Mouse (Mus musculus): ENCODE results near the gene Gm5129. TPM values are rescaled to one million over a fixed set of nuclear protein-coding genes. Genes with fewer than 3 reads are reported as not detected.

Gm5129 gene
- polyA plus RNA-seq, 2 experiments from 2014 or later, result 1.7 TPM; not detected in 1

DNA sequence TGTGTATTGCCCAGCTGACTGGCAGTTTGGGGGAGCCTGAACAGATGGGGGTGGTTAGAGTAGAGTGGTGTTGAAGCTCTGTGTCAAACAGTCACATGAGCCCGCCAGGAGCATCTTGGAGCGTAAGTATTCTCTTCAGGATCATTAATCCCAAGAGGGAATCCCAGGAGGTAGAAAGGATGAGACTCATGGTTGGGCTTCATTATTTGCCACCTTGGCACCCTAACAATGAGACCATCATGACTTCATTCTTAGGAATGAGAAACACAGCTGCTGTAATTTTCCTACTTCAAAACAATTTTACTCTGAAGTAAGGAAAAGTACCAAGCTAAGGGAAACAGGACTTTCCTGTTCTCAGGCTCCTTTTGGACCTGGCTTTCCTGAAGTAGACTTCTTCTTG is 10.4 kb downstream of the Gm5129 start:
- no peak for ATAC-seq

DNA sequence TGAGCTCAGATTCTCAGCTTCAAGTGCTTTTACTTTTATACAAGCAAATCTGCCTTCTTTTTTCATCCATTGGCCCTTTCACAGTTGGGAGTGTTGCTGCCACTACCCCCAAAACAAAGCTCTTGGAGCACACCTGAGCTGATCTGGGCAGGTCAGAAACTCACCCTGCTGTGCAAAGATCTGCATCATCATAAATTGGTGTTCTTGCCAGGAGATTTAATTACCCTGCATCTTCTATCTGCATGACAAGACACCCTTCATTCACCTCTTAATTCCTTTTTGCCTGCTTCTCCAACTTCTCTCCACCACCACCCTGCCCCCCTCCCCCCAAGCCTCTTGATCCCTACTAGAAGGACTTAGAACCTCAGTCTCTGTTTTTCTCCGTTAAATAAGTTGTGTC is 14.6 kb downstream of the Gm5129 start:
- ATAC-seq, result no peak

DNA sequence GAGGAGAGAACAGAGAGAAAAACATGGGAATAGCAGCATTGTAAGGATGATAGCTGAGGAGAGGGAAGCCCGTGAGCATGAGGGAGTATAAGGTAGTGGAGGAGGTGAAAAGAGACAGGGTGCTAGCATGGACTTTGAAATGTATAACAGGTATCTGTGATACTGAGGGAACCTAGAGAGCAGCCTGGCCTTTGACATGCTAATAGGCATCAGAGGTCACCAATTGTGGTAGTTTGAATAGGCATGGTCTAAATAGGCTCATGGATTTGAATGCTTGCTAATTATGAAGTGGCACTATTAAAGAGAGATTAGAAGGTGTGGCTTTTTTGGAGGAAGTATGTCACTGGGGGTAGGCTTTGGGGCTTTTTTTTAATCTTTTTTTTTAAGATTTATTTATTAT is 22.8 kb downstream of the Gm5129 start:
- ATAC-seq, result no peak

DNA sequence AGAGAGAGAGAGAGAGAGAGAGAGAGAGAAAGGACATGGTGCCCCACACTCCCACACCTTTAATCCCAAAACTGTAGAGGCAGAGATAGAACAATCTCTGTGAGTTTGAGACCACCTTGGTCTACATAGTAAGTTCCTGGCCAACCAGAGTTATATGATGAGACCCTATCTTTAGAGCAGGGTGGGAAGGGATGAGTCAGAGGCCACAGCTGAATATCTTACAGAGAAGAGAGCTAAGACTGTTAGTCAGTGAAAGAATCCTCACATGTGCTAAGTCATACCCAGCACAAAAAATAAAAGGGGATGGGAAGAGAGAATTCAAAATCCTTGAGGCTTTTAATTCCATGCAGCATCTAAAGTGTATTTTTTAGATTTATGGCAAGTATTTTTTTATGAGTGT is 24.1 kb downstream of the Gm5129 start:
- no peak for ATAC-seq

DNA sequence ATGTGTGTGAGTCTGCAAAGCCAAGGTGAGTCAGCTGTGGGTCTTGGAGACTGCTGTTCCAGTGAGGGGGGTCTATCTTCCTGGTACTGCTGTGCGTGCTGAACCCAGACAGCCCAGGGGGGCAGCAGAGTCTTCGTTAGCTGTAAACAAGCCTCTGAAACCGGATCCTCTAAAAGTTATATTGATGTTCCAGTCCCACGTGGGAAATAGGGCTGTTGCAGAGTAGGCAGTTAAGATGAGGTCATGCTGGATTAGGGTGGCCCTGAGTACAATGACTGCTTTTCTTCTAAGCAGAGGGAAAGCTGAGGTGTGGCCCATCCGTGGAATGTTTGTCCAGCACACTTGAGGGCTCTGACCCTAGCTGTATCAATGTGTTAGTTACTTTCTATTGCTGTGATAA is 27.5 kb downstream of the Gm5129 start:
- ATAC-seq, result no peak

DNA sequence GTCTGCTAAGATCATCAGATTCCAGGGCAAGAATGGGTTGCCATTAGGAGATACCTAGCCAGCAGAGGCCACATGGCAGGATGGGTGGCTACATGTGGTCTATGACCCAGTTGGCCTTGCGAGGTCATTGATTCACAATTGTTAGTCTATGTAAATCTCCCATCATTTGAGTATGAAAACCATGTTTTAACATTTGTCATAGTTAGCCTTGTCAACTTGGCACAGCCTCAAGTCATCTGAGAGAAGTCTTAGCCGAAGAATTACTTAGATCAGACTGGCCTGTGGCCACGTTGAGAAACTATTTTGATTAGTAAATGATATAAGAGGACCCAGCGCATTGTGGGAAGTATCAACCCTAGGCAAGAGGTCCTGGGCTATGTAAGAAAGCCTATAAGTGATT is 28.5 kb downstream of the Gm5129 start:
- no peak for ATAC-seq

DNA sequence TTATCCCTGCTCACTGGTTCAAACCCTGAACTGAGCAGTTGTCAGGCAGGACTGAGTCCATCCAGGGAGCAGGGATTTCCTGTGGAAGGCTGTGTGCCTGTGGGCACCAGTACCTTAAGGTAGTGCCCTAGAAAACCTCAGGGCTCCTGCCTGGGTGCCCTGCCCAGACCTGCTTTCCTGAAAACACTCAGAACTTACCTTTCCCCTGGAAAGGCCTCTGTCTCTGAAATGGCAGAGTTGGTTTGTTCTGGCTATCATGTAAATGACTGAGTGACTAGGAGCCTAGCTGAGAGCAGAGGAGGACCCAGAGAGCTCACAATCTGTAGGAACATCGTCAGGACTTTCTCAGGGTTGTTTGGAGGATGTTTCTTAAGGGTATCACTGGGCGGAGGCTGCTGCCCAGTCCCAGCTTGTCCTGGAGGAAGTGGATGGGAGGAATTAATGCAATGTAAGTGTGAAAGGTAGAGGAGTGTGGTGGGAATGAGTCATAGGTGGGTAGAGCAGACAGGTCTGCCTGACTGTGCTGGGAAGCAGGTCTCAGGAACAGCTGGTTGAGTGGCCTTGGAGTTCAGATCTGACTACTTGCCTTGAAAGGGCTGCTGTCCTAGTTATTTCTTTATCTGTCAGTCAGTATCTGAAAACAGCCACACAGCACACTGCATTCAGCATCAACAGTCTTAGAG is 36.1 kb downstream of the Gm5129 start:
- ATAC-seq, result no peak

DNA sequence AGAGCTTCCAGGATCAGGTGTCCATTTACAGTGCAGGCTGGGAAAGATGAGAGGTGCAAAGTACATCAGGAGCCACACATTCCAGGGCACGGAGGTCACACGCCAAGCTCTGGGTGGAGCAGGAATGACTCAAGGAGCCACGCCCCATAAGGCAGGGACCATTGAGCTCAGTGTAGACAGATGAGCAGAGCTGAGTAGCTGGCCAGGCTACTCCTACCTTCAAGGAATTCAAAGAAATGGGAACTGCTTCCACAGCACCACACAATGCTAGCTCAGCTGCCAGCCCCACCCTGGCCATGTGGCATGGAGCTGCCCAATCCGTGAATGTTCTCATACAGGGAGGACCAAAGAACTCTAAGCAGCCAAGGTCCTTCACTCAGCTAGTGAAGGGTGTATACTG is 37.2 kb downstream of the Gm5129 start:
- ATAC-seq, result no peak

DNA sequence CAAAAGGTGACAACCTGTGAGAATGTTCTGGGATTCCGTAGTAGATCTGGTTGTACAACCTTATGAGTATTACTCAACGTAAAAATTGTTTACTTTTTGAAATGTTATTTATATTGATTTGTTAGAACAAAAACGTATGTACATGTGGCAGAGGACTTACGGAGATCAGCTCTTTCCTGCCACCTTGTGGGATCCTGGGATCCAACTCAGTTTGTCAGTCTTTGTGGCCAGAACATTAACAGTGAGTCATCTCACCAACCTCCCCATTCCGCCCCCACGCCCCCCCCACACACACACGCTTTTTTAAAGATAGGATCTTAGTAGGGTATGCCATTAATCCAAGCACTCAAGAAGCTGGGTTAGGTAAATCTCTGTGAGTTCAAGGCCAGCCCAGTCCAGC is 47.4 kb downstream of the Gm5129 start:
- no peak for ATAC-seq

DNA sequence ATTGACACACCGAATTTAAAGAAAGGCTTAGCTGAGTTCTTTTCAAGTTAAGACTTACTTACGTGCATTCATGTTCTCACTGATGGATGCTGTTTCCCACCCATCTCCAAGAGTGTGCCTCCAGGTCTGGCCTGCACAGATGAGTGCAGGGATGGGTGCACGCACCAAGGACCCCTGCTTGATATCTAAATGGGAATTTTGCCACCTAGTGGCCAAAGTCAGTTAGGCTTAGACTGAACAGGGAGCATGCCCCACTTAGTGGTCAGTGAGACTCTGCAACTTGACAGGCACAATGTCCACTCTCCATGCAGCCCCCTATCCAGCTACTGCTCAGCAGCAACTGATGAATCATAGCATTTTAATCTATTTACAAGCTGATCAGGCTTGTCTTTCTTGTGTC is 48.1 kb downstream of the Gm5129 start:
- no peak for ATAC-seq

Other genes starting within 250 kb of the Gm5129 start
- gene Ube3c, start 166.7 kb downstream of the Gm5129 start, polyA plus RNA-seq (2017; shearing (Covaris generic)), result 10 to 100 TPM; 19.0 to 19.2 TPM
- 100 to 1,000 TPM; 103 to 108 TPM for gene Dnajb6, start 248 bp downstream of the Gm5129 start, polyA plus RNA-seq (2017; shearing (Covaris generic))